ENCODE assay signal across 8 mouse cellular contexts in genomic region chr2:157203459-157204365, GRCm38 (mm10). TPM values are rescaled to one million over a fixed set of nuclear protein-coding genes. Genes with fewer than 3 reads are reported as not detected.
A peak's percentile ranks its signal among the peaks of the same experiment; 100 is the strongest.
DNase-seq lines count a peak whose midpoint lies in the region; ATAC-seq and TF ChIP-seq lines count a peak whose summit lies in the region.

No protein-coding gene starts in this region.

- no peaks in the 10 kb centered on the region for H3K9me3 ChIP-seq in forebrain, embryonic 15.5 days
- H3K9me3 ChIP-seq in liver, embryonic 14.5 days (ENCODE audit: control insufficient read depth, low read length): no peaks in the 10 kb centered on the region
- 0 out of 2 replicates have a peak, but pooled peaks cover 7% of the 10 kb centered on the region for H3K9me3 ChIP-seq in neural tube, embryonic 13.5 days

- peaks cover 7% of the 10 kb centered on the region; the same call in 1 of the 2 replicates for H3K36me3 ChIP-seq in forebrain, embryonic 15.5 days
- H3K36me3 ChIP-seq in liver, embryonic 14.5 days (replicated peaks; ENCODE audit: control insufficient read depth, insufficient read depth, low read depth): peaks cover 24% of the 10 kb centered on the region
- peaks cover 10% of the 10 kb centered on the region for H3K36me3 ChIP-seq in neural tube, embryonic 13.5 days

- peak overlapping the region; percentile 92 for H3K4me3 ChIP-seq in forebrain, embryonic 15.5 days
- H3K4me3 ChIP-seq in liver, embryonic 14.5 days (ENCODE audit: insufficient read depth in 1 of 2, low read depth in 2 of 2, low read length in 2 of 2): peak overlapping the region; percentile 85 to 99
- H3K4me3 ChIP-seq in neural tube, embryonic 13.5 days: peak overlapping the region; percentile 79

- H3K9ac ChIP-seq in forebrain, embryonic 15.5 days (replicated peaks): peak overlapping the region; percentile 86
- H3K9ac ChIP-seq in liver, embryonic 14.5 days (replicated peaks): peak overlapping the region; percentile 100
- peak overlapping the region; percentile 89 for H3K9ac ChIP-seq in neural tube, embryonic 13.5 days

- H3K27ac ChIP-seq in forebrain, embryonic 15.5 days (replicated peaks): peak overlapping the region; percentile 98
- peak overlapping the region; percentile 82 for H3K27ac ChIP-seq in liver, embryonic 14.5 days
- H3K27ac ChIP-seq in neural tube, embryonic 13.5 days (replicated peaks): peak overlapping the region; percentile 97

- TF ChIP-seq CTCF in liver, embryonic 14.5 days (IDR thresholded peaks at IDR 0.05; ENCODE audit: low read depth): peak; percentile 43

- peak overlapping the region; percentile 74 for H3K4me2 ChIP-seq in forebrain, embryonic 15.5 days (replicated peaks)
- peak overlapping the region; percentile 83 for H3K4me2 ChIP-seq in liver, embryonic 14.5 days (ENCODE audit: low read depth)
- H3K4me2 ChIP-seq in neural tube, embryonic 13.5 days: peak overlapping the region; percentile 62

- peak; percentile 66 for DNase-seq in retina, embryonic 14.5 days (ENCODE audit: low spot score)
- DNase-seq in retina, postnatal 1 day: no peak
- DNase-seq in adrenal gland, postnatal 36 days: peak; percentile 49 to 54
- DNase-seq in kidney, adult 11 months: peak; percentile 10
- peak; percentile 26 to 59 (median 42) for DNase-seq in liver, embryonic 14.5 days (ENCODE audit: low read depth in 3 of 3, low spot score in 3 of 3)
- peak; percentile 19 to 28 for DNase-seq in urinary bladder, postnatal 36 days (ENCODE audit: low spot score in 2 of 2)

- no peak for TF ChIP-seq EP300 in liver, embryonic 14.5 days (IDR thresholded peaks at IDR 0.05; ENCODE audit: low read depth)

- peak; percentile 82 for ATAC-seq in forebrain, embryonic 15.5 days (replicated peaks)
- peak; percentile 75 for ATAC-seq in liver, embryonic 14.5 days (ENCODE audit: insufficient read depth)
- peak; percentile 89 for ATAC-seq in neural tube, embryonic 13.5 days (ENCODE audit: low read depth)

- WGBS in forebrain, embryonic 15.5 days: under 1% methylated on average over 48 of the region's 49 CpGs
- 1% methylated on average over 49 of the region's 49 CpGs for WGBS in liver, embryonic 14.5 days (ENCODE audit: insufficient replicate concordance)
- 1% methylated on average over 49 of the region's 49 CpGs for WGBS in neural tube, embryonic 13.5 days

- H3K27me3 ChIP-seq in forebrain, embryonic 15.5 days: no peaks in the 10 kb centered on the region
- no peaks in the 10 kb centered on the region for H3K27me3 ChIP-seq in liver, embryonic 14.5 days (ENCODE audit: control insufficient read depth, insufficient read depth, low read length)
- no peaks in the 10 kb centered on the region for H3K27me3 ChIP-seq in neural tube, embryonic 13.5 days

- H3K4me1 ChIP-seq in forebrain, embryonic 15.5 days: peaks cover 23% of the 10 kb centered on the region
- H3K4me1 ChIP-seq in liver, embryonic 14.5 days (replicated peaks; ENCODE audit: control insufficient read depth in 2 of 2, insufficient read depth in 2 of 2, low read length in 1 of 2): peaks cover 0 to 5% of the 10 kb centered on the region in 2 experiments; a peak in 3 of 4 replicates
- H3K4me1 ChIP-seq in neural tube, embryonic 13.5 days (replicated peaks): peaks cover 22% of the 10 kb centered on the region

RNA-seq across cellular contexts. Expression of gene Rbl1, which starts 0.6 kb away (rescaled TPM):
- total RNA-seq in adrenal gland, postnatal 36 days (2021): 1 to 10 TPM; 5.7 to 5.9 TPM
- polyA plus RNA-seq in forebrain, embryonic 15.5 days (2015; fragmentation: Nextera tagmentation; extraction: Ambion mirVana): 12.0 and 14.0 TPM in 2 replicates
- 9.9 and 14.4 TPM in 2 replicates for polyA plus RNA-seq in liver, embryonic 14.5 days (2012; rRNA removed)
- polyA plus RNA-seq in liver, embryonic 14.5 days (2014; fragmentation: Nextera tagmentation; extraction: Ambion mirVana): 19.8 and 21.6 TPM in 2 replicates
- polyA plus RNA-seq in neural tube, embryonic 13.5 days (2015; fragmentation: Nextera tagmentation; extraction: Ambion mirVana): 6.5 and 7.8 TPM in 2 replicates
